Mouse (Mus musculus) gonadal fat pad, adult 2 months (tissue): Measurements from ENCODE around the gene Slc1a5. TPM values are rescaled to one million over a fixed set of nuclear protein-coding genes. Genes with fewer than 3 reads are reported as not detected.
A peak's percentile ranks its signal among the peaks of the same experiment; 100 is the strongest.

ENCODE experiments used
- DNase-seq: peaks from one replicate; pipeline ENCODE4 v3.0.0-alpha.2; 2012; ENCODE audit warnings: low read depth
- polyA plus RNA-seq: library from polyadenylated mRNA; depleted of rRNA; stranded (reverse); fragments of >200 nt; gene quantifications from 2 replicates; pipeline ENCODE4 v1.2.3, GENCODE M21; 2012

Gene Slc1a5
- polyA plus RNA-seq, 1 experiment: 792 TPM

- DNase-seq: no peak
Measured at GRCm38 (mm10) chr7:16819794-16820193, 38.7 kb downstream of the Slc1a5 start.

GRCm38 (mm10) chr7:16820271-16820763 lies 39.2 kb downstream of the Slc1a5 start:
- DNase-seq: no peak

GRCm38 (mm10) chr7:16821091-16821490 lies 40.0 kb downstream of the Slc1a5 start:
- no peak for DNase-seq

- peak; percentile 77 for DNase-seq
Measured at GRCm38 (mm10) chr7:16821669-16822101, 40.5 kb downstream of the Slc1a5 start.

- no peak for DNase-seq
Measured at GRCm38 (mm10) chr7:16823734-16824133, 42.6 kb downstream of the Slc1a5 start.

- no peak for DNase-seq
Measured at GRCm38 (mm10) chr7:16825785-16826184, 44.6 kb downstream of the Slc1a5 start.

- DNase-seq: no peak
Measured at GRCm38 (mm10) chr7:16826571-16826970, 45.4 kb downstream of the Slc1a5 start.

- DNase-seq: no peak
Measured at GRCm38 (mm10) chr7:16827274-16827673, 46.1 kb downstream of the Slc1a5 start.

GRCm38 (mm10) chr7:16830449-16830848 lies 49.3 kb downstream of the Slc1a5 start:
- no peak for DNase-seq

- DNase-seq: no peak
Measured at GRCm38 (mm10) chr7:16837916-16838803, 57.0 kb downstream of the Slc1a5 start.

- DNase-seq: no peak
Measured at GRCm38 (mm10) chr7:16838804-16839426, 57.8 kb downstream of the Slc1a5 start.

GRCm38 (mm10) chr7:16839427-16840108 lies 58.4 kb downstream of the Slc1a5 start:
- DNase-seq: no peak

- no peak for DNase-seq
Measured at GRCm38 (mm10) chr7:16840109-16840491, 59.0 kb downstream of the Slc1a5 start.

- DNase-seq: no peak
Measured at GRCm38 (mm10) chr7:16841078-16841477, 59.9 kb downstream of the Slc1a5 start.

- DNase-seq: no peak
Measured at GRCm38 (mm10) chr7:16841561-16842560, 60.7 kb downstream of the Slc1a5 start.

- no peak for DNase-seq
Measured at GRCm38 (mm10) chr7:16842645-16843063, 61.5 kb downstream of the Slc1a5 start, which contains the start of gene Prkd2. TSS of gene Prkd2 (plus strand) at chr7:16842902.

- no peak for DNase-seq
Measured at GRCm38 (mm10) chr7:16843441-16844171, 62.5 kb downstream of the Slc1a5 start.

GRCm38 (mm10) chr7:16844696-16845071 lies 63.5 kb downstream of the Slc1a5 start:
- no peak for DNase-seq

- no peak for DNase-seq
Measured at GRCm38 (mm10) chr7:16845072-16845819, 64.1 kb downstream of the Slc1a5 start.

- no peak for DNase-seq
Measured at GRCm38 (mm10) chr7:16845820-16846167, 64.7 kb downstream of the Slc1a5 start.
